Mouse (Mus musculus): ENCODE measurements around the gene Slc41a2. TPM values are rescaled to one million over a fixed set of nuclear protein-coding genes. Genes with fewer than 3 reads are reported as not detected.
A peak's percentile ranks its signal among the peaks of the same experiment; 100 is the strongest.

The Slc41a2 gene
- polyA plus RNA-seq, 2 experiments = 0.06 to 0.14 TPM

DNA sequence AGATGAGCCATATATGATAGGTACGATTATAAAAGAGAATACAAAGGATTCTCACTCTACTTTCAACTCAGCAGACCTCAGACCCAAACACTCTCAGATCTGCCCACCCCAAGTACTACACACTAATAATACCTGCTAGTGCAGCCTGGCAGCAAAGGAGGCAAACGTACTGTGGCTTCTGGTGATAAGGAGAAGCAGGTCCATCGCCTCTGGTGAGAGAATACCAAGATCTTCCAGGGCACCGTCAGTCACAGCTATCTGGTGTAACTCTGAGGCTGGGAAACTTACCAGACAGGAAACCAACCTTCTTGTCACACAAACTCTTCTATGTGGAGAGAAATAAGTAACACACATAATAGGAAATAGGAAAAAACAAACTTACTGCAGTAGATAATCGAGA, 24.6 kb downstream of the Slc41a2 start:
- no peak overlapping the region for H3K27ac ChIP-seq
- H3K36me3 ChIP-seq (replicated peaks; ENCODE audit: control insufficient read depth, insufficient read depth, low read depth) = no peaks in the 10 kb centered on the region
- H3K27me3 ChIP-seq (ENCODE audit: control insufficient read depth, insufficient read depth, low read length) = no peaks in the 10 kb centered on the region
- ATAC-seq (ENCODE audit: insufficient read depth) (peak; percentile 47; the same call in 1 of the 2 replicates), DNase-seq (ENCODE audit: low read depth in 3 of 3, low spot score in 3 of 3) (peak in 1 of 3 experiments; percentile 3)
- WGBS (ENCODE audit: insufficient replicate concordance) = 16% methylated on average over 5 of the region's 5 CpGs
- H3K9ac ChIP-seq (replicated peaks) = no peak overlapping the region
- H3K4me3 ChIP-seq (ENCODE audit: insufficient read depth in 1 of 2, low read depth in 2 of 2, low read length in 2 of 2) = no peak overlapping the region
- TF ChIP-seq CTCF (IDR thresholded peaks at IDR 0.05; ENCODE audit: low read depth) (no peak), EP300 (IDR thresholded peaks at IDR 0.05; ENCODE audit: low read depth) (no peak)
- H3K4me2 ChIP-seq (ENCODE audit: low read depth) = no peak overlapping the region
- no peaks in the 10 kb centered on the region; the same call in 1 of the 2 replicates for H3K9me3 ChIP-seq (ENCODE audit: control insufficient read depth, low read length)
- H3K4me1 ChIP-seq (replicated peaks; ENCODE audit: control insufficient read depth in 2 of 2, insufficient read depth in 2 of 2, low read length in 1 of 2) = peaks cover 0 to 11% of the 10 kb centered on the region in 2 experiments; a peak in 3 of 4 replicates

DNA sequence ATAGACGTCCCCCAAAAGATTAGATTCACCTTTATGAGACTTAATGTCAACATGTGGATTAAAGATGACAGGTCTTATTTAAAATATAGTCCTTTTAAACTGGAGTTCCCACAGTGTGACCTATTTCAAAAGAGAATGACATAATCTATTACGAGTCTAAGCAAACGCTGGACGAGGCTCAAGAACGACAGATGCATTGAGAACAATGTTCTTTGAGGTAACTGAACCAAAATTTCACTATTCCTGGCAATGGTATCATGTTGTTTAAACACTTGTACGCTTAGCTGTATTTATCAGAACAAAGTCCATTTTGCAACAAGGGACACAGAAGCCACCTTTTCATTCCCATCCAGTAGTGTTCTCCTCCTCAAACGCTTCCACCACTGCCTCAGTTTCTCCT, 27.3 kb downstream of the Slc41a2 start:
- ATAC-seq (ENCODE audit: insufficient read depth) (no peak), DNase-seq (ENCODE audit: low read depth in 3 of 3, low spot score in 3 of 3) (no peak)
- TF ChIP-seq CTCF (IDR thresholded peaks at IDR 0.05; ENCODE audit: low read depth) (no peak), EP300 (IDR thresholded peaks at IDR 0.05; ENCODE audit: low read depth) (no peak)
- Histone ChIP-seq H3K9ac (replicated peaks) (no peak overlapping the region), H3K36me3 (replicated peaks; ENCODE audit: control insufficient read depth, insufficient read depth, low read depth) (no peaks in the 10 kb centered on the region), H3K27ac (no peak overlapping the region), H3K9me3 (ENCODE audit: control insufficient read depth, low read length) (no peaks in the 10 kb centered on the region; the same call in 1 of the 2 replicates), H3K27me3 (ENCODE audit: control insufficient read depth, insufficient read depth, low read length) (no peaks in the 10 kb centered on the region), H3K4me1 (replicated peaks; ENCODE audit: control insufficient read depth in 2 of 2, insufficient read depth in 2 of 2, low read length in 1 of 2) (peaks cover 0 to 11% of the 10 kb centered on the region in 2 experiments; a peak in 3 of 4 replicates), H3K4me2 (ENCODE audit: low read depth) (no peak overlapping the region), H3K4me3 (ENCODE audit: insufficient read depth in 1 of 2, low read depth in 2 of 2, low read length in 2 of 2) (no peak overlapping the region)
- WGBS (ENCODE audit: insufficient replicate concordance) = 71% methylated on average over 7 of the region's 7 CpGs

DNA sequence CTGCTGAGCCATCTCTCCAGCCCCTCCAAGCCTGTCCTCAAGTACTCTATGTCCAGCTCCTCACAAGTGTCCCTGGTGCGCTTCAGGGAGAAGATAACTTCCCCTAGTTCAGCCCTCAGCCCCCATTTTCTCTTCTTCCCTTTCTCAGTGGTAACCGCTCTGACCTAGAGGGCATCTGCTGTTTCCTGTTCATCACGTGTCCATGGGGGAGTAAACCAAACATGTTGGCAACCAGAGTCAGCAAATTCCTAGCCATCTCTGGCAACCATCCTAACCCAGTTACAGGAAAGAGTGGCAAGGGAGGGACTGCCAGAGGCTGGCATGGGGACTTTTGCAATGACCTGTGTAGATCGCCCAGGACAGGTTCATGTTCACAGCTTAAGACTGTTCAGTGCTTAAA, 36.0 kb downstream of the Slc41a2 start:
- 31% methylated on average over 4 of the region's 4 CpGs for WGBS (ENCODE audit: insufficient replicate concordance)
- no peak overlapping the region for H3K4me3 ChIP-seq (ENCODE audit: insufficient read depth in 1 of 2, low read depth in 2 of 2, low read length in 2 of 2)
- ATAC-seq (ENCODE audit: insufficient read depth) (no peak), DNase-seq (ENCODE audit: low read depth in 3 of 3, low spot score in 3 of 3) (no peak)
- no peaks in the 10 kb centered on the region for H3K27me3 ChIP-seq (ENCODE audit: control insufficient read depth, insufficient read depth, low read length)
- TF ChIP-seq CTCF (IDR thresholded peaks at IDR 0.05; ENCODE audit: low read depth) = no peak
- no peak for TF ChIP-seq EP300 (IDR thresholded peaks at IDR 0.05; ENCODE audit: low read depth)
- H3K36me3 ChIP-seq (replicated peaks; ENCODE audit: control insufficient read depth, insufficient read depth, low read depth) = no peaks in the 10 kb centered on the region
- no peak overlapping the region for H3K9ac ChIP-seq (replicated peaks)
- H3K27ac ChIP-seq = no peak overlapping the region
- H3K4me1 ChIP-seq (replicated peaks; ENCODE audit: control insufficient read depth in 2 of 2, insufficient read depth in 2 of 2, low read length in 1 of 2) = peaks cover 2% of the 10 kb centered on the region in 2 experiments; a peak in 3 of 4 replicates
- no peaks in the 10 kb centered on the region for H3K9me3 ChIP-seq (ENCODE audit: control insufficient read depth, low read length)
- no peak overlapping the region for H3K4me2 ChIP-seq (ENCODE audit: low read depth)

DNA sequence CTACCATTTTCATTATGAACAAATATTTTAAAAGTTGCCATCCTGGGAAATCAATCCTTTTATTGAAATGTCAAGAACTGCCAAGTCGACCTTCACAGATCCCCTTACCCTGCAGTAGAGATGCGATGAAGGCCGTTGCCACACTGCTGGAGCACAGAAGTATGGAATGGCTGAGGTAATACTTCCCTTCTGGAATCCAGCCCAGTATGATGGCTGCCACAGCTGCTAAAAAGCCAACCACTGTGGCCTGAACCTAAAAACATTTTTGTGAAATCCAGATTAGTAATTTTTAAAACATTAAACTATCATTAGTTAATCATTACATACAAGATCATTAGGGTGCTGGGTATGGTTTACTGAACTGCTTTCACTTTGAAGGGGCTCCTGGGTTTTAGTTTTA, 36.6 kb downstream of the Slc41a2 start:
- Histone ChIP-seq H3K9me3 (ENCODE audit: control insufficient read depth, low read length) (no peaks in the 10 kb centered on the region), H3K27me3 (ENCODE audit: control insufficient read depth, insufficient read depth, low read length) (no peaks in the 10 kb centered on the region), H3K4me3 (ENCODE audit: insufficient read depth in 1 of 2, low read depth in 2 of 2, low read length in 2 of 2) (no peak overlapping the region), H3K4me2 (ENCODE audit: low read depth) (no peak overlapping the region), H3K4me1 (replicated peaks; ENCODE audit: control insufficient read depth in 2 of 2, insufficient read depth in 2 of 2, low read length in 1 of 2) (peaks cover 2% of the 10 kb centered on the region in 2 experiments; a peak in 3 of 4 replicates), H3K36me3 (replicated peaks; ENCODE audit: control insufficient read depth, insufficient read depth, low read depth) (no peaks in the 10 kb centered on the region), H3K27ac (no peak overlapping the region), H3K9ac (replicated peaks) (no peak overlapping the region)
- TF ChIP-seq CTCF (IDR thresholded peaks at IDR 0.05; ENCODE audit: low read depth) (no peak), EP300 (IDR thresholded peaks at IDR 0.05; ENCODE audit: low read depth) (no peak)
- WGBS (ENCODE audit: insufficient replicate concordance) = 71% methylated on average over 3 of the region's 3 CpGs
- ATAC-seq (ENCODE audit: insufficient read depth) = no peak
- DNase-seq (ENCODE audit: low read depth in 3 of 3, low spot score in 3 of 3) = no peak

DNA sequence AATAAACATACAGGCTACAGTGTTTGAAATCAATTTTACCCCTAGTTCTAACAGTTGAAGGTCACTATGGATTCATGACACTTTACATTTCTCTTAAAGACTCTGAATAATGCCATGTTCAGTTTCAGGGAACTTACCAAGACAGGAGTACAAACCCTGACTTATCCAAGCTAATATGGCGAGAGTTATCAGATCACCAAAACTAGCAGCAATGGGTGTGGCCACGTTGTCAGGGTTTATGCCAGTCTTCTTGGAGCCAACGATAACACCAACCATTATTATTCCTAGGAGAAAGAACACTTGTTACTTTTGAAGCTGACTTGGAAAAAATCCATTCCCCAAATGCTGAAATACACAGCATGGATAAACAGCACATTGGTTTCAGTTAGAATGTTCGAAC, 40.7 kb downstream of the Slc41a2 start:
- TF ChIP-seq EP300 (IDR thresholded peaks at IDR 0.05; ENCODE audit: low read depth) (no peak), CTCF (IDR thresholded peaks at IDR 0.05; ENCODE audit: low read depth) (no peak)
- H3K27ac ChIP-seq = no peak overlapping the region
- DNase-seq (ENCODE audit: low read depth in 3 of 3, low spot score in 3 of 3) (peak; percentile 17 to 22 (median 20)), ATAC-seq (ENCODE audit: insufficient read depth) (no peak)
- peaks cover 2% of the 10 kb centered on the region in 2 experiments; a peak in 3 of 4 replicates for H3K4me1 ChIP-seq (replicated peaks; ENCODE audit: control insufficient read depth in 2 of 2, insufficient read depth in 2 of 2, low read length in 1 of 2)
- H3K4me3 ChIP-seq (ENCODE audit: insufficient read depth in 1 of 2, low read depth in 2 of 2, low read length in 2 of 2) = no peak overlapping the region
- H3K27me3 ChIP-seq (ENCODE audit: control insufficient read depth, insufficient read depth, low read length) = no peaks in the 10 kb centered on the region
- H3K36me3 ChIP-seq (replicated peaks; ENCODE audit: control insufficient read depth, insufficient read depth, low read depth) = no peaks in the 10 kb centered on the region
- H3K4me2 ChIP-seq (ENCODE audit: low read depth) = no peak overlapping the region; the same call in 1 of the 2 replicates
- H3K9me3 ChIP-seq (ENCODE audit: control insufficient read depth, low read length) = no peaks in the 10 kb centered on the region
- WGBS (ENCODE audit: insufficient replicate concordance) = 22% methylated on average over 4 of the region's 4 CpGs
- H3K9ac ChIP-seq (replicated peaks) = no peak overlapping the region

All from liver, embryonic 14.5 days (tissue).